Mouse (Mus musculus) retina, embryonic 14.5 days (tissue): ENCODE measurements at regions not wholly inside any gene's neighbourhood (a gene's known extent, or its start where the extent isn't known, plus 50 kb on each side); places are given as distances from the start of the nearest gene placed in this dataset.

Source experiments
- DNase-seq: peaks from one replicate; pipeline ENCODE4 v3.0.0-alpha.2; 2015; ENCODE audit warnings: low spot score

DNA sequence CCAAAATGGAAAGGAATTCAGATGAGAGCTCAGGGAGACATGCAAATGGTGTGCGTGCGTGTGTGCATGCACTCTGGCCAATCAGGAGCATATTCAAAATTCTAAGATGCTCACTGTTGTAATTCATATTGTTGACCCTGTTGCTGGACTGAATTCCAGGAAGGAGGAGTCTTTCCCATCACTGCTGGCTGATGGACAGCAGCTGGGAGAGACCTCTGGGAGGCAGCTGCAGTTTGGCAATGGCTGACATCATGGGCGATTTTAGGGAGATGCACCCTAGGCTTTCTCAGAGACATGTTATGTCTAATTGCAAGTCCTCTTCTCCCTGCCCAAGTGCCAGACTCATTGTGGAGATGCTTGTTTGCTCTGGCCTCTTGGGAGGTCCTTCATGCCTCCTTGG lies 220.6 kb upstream of the Myocd start:
- DNase-seq = no peak

- no peak for DNase-seq
These were observed 206.2 kb upstream of the Myocd start for GRCm38 (mm10) chr11:65475821-65476540.

GRCm38 (mm10) chr11:65475302-65475701 lies 205.5 kb upstream of the Myocd start:
- DNase-seq = no peak

- no peak for DNase-seq
These were observed 200.3 kb upstream of the Myocd start for GRCm38 (mm10) chr11:65469762-65470741.

DNA sequence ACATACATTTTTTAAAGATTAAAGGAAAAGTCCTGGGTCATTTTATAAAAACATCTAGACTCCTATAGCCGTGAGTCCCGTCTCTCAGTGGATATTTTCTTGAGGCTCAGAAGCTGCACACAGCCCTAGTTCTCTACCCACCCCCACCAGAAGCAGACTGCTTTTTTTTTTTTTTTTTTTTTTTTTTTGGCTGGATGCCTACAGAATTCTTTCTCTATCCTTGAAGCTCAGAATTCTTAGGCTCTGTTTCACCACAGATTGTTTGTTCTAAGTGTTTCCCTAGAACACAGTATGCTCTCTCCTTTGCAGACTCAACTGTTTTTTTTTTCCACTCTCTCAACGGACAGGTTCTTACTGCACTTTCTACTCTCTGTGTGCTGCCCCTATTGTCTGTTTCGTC lies 191.3 kb upstream of the Myocd start:
- DNase-seq = no peak

- no peak for DNase-seq
These were observed 178.6 kb upstream of the Myocd start for GRCm38 (mm10) chr11:65448436-65448835.

DNA sequence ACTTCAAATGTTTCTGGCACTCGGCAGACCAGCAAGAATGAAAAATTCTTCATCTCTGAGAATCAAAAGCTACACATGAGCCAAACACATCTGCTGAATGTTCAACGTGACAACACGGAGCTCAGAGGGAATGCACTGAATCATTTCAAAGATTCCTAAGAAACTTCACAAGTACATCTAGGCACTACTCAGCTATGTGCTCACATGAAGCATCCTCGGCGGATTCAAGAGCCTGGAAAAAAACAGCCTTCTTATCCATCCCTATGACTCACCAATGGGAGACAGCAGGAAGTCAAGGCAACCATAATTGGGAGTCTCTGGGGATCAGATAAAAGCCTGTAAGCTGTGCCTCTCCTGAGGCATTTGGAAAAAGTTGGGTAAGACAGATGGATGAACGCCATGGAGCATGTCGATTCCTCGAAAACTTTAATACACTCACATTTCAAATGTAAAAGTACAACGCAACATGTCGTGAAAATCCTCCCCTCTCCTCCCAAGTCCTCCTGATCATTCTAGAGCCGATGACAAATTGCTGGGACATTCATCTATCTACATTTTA lies 173.8 kb upstream of the Myocd start:
- DNase-seq = no peak

- DNase-seq = peak; percentile 55
These were observed 165.9 kb upstream of the Myocd start for GRCm38 (mm10) chr11:65435699-65436161.

DNA sequence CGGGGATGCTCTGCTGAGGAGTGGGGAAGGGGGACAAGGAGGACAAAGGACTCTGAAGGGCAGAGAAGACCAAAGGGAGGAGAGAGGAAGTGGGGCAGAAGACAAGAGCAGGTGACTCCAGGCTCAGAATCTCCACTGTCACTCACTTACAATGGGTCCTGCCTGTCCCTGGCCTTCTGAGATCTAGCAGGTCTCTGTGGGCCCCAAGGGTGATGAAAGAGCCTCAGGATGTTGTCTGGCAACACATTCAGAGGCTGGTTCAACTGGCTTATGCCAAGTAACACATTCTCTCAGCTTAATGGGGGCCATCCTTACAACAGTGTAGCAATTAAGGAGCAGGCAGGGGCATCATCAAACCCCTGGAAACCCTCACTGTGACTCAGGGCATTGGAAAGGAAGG lies 152.1 kb upstream of the Myocd start:
- no peak for DNase-seq

- DNase-seq = no peak
These were observed 138.8 kb upstream of the Myocd start for GRCm38 (mm10) chr11:65408621-65409020.

GRCm38 (mm10) chr11:65402460-65403154 lies 132.8 kb upstream of the Myocd start:
- DNase-seq = no peak

- DNase-seq = no peak
These were observed 119.4 kb upstream of the Myocd start for GRCm38 (mm10) chr11:65389238-65389637.

GRCm38 (mm10) chr11:65386291-65387061 lies 116.7 kb upstream of the Myocd start:
- DNase-seq = peak; percentile 41

DNA sequence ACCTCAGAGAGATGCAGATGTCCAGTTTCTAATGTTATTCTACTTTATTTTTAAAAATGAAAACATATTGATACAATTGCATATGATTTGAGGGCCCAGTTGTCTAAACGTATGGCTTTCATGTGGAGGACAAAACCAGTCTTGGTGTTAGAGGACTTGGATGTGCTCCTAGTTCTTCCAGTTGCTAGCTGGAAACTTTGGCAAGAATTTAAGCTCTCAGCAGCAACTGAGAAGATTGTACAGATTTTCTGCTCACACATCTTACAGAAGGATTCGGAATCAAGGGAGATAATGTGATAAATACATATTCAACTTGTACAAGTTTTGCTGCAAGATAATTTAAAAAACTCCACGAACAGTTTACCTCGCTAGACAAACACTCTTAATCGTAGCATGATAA lies 105.6 kb upstream of the Myocd start:
- no peak for DNase-seq

GRCm38 (mm10) chr11:65373136-65373535 lies 103.3 kb upstream of the Myocd start:
- no peak for DNase-seq

DNA sequence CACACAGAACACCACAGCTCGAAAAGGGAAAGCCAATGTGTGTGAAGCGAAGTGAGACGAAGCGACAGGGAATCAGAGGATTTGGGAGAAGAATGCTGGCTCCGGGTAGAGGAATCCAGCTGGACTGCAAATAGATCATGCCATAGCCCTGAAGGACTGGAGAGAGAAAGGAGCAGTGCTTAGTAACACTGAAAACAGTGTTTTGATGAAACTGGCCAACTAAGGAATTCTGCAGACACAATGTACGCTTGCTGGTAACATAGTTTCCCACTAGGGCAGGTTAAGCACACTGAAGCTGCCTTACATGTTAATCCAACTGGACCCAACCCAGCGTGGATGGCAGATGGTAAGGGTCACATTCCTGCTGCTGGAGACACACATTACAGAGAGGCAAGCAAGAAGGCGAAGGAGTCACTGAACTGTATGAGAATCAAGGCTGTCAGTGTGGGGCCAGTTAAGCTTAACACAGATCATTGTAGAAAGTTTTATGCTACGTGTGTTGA lies 102.6 kb upstream of the Myocd start:
- DNase-seq = peak; percentile 56

GRCm38 (mm10) chr11:65367825-65368224 lies 98.0 kb upstream of the Myocd start:
- DNase-seq = no peak

GRCm38 (mm10) chr11:65366677-65367370 lies 97.0 kb upstream of the Myocd start:
- DNase-seq = no peak

DNA sequence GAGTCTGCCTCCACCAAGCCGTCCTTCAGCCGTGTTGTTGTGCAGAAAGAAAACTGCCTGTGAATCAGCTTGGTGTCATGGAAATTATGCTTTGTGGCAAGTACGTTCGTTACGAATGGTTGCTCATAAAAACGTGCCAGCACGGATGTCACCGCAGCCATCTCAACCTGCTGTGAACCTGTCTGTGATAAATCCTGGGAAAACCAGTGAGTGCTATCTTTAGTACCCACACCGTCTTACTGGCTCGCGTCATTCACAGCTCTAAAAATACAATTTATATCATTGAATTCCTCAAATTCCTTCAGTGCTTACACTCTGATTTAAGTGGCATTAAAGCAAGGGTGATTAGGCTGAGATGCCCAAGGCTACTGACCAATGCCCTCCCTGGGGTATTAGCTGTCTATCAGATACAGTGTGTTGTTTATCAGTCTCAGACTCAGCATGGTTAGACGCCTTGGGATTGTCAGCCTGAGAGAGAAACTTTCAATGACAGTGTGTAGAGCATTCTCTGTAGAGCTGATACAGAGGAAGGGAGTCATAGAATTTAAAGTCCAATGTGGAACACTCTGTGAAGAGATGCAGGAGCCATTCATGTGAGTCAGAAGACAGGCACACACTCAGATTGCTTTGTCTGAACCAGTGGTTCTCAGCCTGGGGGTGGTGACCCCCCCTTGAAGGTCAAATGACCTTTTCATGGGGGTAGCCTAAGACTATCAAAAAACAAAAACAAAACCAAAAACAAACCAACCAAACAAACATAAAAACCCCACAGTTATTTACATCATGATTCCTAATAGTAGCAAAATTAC lies 96.2 kb upstream of the Myocd start:
- DNase-seq = peak; percentile 38

- no peak for DNase-seq
These were observed 95.1 kb upstream of the Myocd start for GRCm38 (mm10) chr11:65364910-65365309.
